Mouse (Mus musculus) gonadal fat pad, adult 2 months (tissue): Measurements from ENCODE around the gene Ddx18. TPM values are rescaled to one million over a fixed set of nuclear protein-coding genes. Genes with fewer than 3 reads are reported as not detected.

Experiments used
- DNase-seq: peaks from one replicate; pipeline ENCODE4 v3.0.0-alpha.2; 2012; ENCODE audit warnings: low read depth
- polyA plus RNA-seq: library from polyadenylated mRNA; depleted of rRNA; stranded (reverse); fragments of >200 nt; gene quantifications from 2 replicates; pipeline ENCODE4 v1.2.3, GENCODE M21; 2012; rRNA removed

Ddx18 gene
- polyA plus RNA-seq, 1 experiment = 24.4 TPM

GRCm38 (mm10) chr1:121527600-121528398 lies 40.0 kb downstream of the Ddx18 start:
- no peak for DNase-seq

GRCm38 (mm10) chr1:121527061-121527460 lies 40.7 kb downstream of the Ddx18 start:
- no peak for DNase-seq

- no peak for DNase-seq
Measured at GRCm38 (mm10) chr1:121518609-121519008, 49.2 kb downstream of the Ddx18 start.

DNA sequence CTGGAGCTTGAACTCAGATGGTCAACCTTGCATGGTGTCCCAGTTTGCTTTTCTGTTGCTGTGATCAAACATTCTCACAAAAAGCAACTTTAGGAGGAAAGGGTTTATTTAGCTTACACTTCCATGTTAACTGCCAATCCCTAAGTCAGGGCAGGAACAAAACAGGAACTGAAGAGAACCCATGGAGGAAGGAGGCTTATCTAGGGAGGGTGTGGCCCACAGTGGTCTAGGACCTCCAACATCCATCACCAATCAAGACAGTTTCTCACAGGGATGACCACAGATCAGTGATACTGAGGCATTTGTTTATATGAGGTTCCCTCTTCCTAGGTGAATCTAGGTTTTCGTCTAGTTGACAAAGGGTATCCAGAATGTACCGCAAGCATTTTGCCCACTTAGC lies 55.8 kb downstream of the Ddx18 start:
- DNase-seq = no peak

GRCm38 (mm10) chr1:121511186-121511585 lies 56.6 kb downstream of the Ddx18 start:
- no peak for DNase-seq

DNA sequence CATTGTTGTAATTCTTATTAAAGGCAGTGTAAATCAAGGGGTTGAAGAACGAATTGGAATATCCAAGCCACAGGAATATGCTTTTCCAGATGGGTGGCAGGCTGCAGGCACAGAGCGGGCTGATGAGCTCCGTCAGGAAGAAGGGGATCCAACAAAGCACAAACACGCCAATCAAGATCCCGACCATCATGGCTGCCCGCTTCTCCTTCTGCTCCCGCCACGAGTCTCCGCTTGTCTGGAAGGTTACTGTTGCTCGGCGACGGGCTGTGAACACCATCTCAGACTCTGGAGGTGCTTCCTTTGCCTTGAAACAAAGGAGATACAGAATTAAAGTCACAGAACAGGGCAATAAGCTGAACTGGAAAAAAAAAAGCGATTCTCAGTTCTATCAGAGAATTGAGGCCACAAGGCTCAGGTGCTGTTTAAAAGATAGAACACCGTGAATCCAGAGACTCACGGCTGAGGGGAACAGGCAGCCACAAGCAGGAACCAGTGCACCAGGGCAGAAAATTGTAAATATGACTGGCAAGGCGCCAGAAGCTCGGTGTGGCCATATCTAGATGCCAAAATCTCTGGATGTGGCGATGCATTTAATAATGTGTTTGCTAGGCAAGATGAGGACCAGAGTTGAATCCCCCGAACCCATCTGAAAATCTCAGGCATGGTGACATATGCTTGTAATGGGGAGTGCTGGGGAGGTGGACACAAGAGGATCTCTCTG lies 57.2 kb downstream of the Ddx18 start:
- DNase-seq = no peak

DNA sequence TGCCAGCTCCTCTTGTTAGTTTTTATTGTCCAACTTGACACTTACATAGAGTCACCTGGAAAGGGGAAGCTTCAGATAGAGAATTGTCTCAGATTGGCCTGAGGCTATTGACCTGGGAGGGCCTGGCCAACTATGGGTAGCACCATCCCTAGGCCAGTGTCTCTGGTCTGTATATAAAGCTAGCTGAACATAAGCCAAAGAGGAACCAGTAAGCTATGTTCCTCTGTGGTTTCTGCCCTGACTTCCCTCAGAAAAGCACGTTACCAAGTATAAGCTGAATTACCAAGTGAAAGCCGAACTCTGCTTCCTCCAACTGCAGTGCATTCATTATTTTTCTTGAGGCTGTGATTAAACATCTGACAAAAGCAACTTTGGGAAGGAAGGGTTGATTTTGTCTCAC lies 59.1 kb downstream of the Ddx18 start:
- no peak for DNase-seq

Other genes starting within 250 kb of the Ddx18 start
- 33.0 and 40.1 TPM in 2 replicates for gene Insig2, start 235.4 kb downstream of the Ddx18 start, polyA plus RNA-seq
- 6.2 and 7.1 TPM in 2 replicates for gene Ccdc93, start 136.9 kb downstream of the Ddx18 start, polyA plus RNA-seq
- 1.9 and 3.9 TPM in 2 replicates for gene Htr5b, start 39.5 kb downstream of the Ddx18 start, polyA plus RNA-seq